Mouse (Mus musculus): ENCODE data around the gene Gpi1. TPM values are rescaled to one million over a fixed set of nuclear protein-coding genes. Genes with fewer than 3 reads are reported as not detected.

Gene Gpi1
- polyA plus RNA-seq, 1 experiment from 2014 or later: 294 TPM

- H3K36me3 ChIP-seq: peaks cover 45% of the 10 kb centered on the region
- H3K9me3 ChIP-seq: no peaks in the 10 kb centered on the region
- no peak within 1 kb of the TSS for H3K9ac ChIP-seq
- no peaks in the 10 kb centered on the region for H3K4me1 ChIP-seq
- no peaks in the 10 kb centered on the region for H3K27me3 ChIP-seq (replicated peaks)
- H3K4me3 ChIP-seq: no peak within 1 kb of the TSS
- H3K27ac ChIP-seq: no peak within 1 kb of the TSS
- H3K4me2 ChIP-seq (replicated peaks): no peak within 1 kb of the TSS
- 94% methylated on average over 7 of the region's 7 CpGs for WGBS
- no peak for ATAC-seq (ENCODE audit: low FRiP score, low read depth)
These were observed 20.6 kb upstream of the Gpi1 start, which contains the start of gene Gm6096 for GRCm38 (mm10) chr7:34250738-34251137. Gene Gm6096 (plus strand): TSS chr7:34251038.

- Histone ChIP-seq H3K9me3 (no peaks in the 10 kb centered on the region), H3K4me2 (replicated peaks) (no peak overlapping the region), H3K27ac (no peak overlapping the region), H3K36me3 (peaks cover 51% of the 10 kb centered on the region), H3K27me3 (replicated peaks) (no peaks in the 10 kb centered on the region), H3K4me3 (no peak overlapping the region), H3K4me1 (no peaks in the 10 kb centered on the region), H3K9ac (no peak overlapping the region)
- 88% methylated on average over 3 of the region's 3 CpGs for WGBS
- ATAC-seq (ENCODE audit: low FRiP score, low read depth): no peak
These were observed 16.8 kb upstream of the Gpi1 start for GRCm38 (mm10) chr7:34246870-34247499.

GRCm38 (mm10) chr7:34242176-34242575 lies 12.0 kb upstream of the Gpi1 start:
- Histone ChIP-seq H3K4me3 (no peak overlapping the region), H3K9me3 (no peaks in the 10 kb centered on the region), H3K4me1 (no peaks in the 10 kb centered on the region), H3K27ac (no peak overlapping the region), H3K36me3 (peaks cover 69% of the 10 kb centered on the region), H3K9ac (no peak overlapping the region), H3K27me3 (replicated peaks) (no peaks in the 10 kb centered on the region), H3K4me2 (replicated peaks) (no peak overlapping the region)
- 93% methylated on average over 11 of the region's 11 CpGs for WGBS
- ATAC-seq (ENCODE audit: low FRiP score, low read depth): no peak

- Histone ChIP-seq H3K27ac (no peak overlapping the region), H3K36me3 (peaks cover 54% of the 10 kb centered on the region), H3K9ac (no peak overlapping the region), H3K4me3 (no peak overlapping the region), H3K4me1 (peaks cover 13% of the 10 kb centered on the region; the same call in 1 of the 2 replicates), H3K4me2 (replicated peaks) (no peak overlapping the region), H3K9me3 (no peaks in the 10 kb centered on the region), H3K27me3 (replicated peaks) (no peaks in the 10 kb centered on the region)
- WGBS: 88% methylated on average over 5 of the region's 5 CpGs
- ATAC-seq (ENCODE audit: low FRiP score, low read depth): no peak
These were observed 8.0 kb upstream of the Gpi1 start for GRCm38 (mm10) chr7:34238086-34238485.

GRCm38 (mm10) chr7:34235602-34236001 lies 5.5 kb upstream of the Gpi1 start:
- ATAC-seq (ENCODE audit: low FRiP score, low read depth): no peak
- Histone ChIP-seq H3K9ac (no peak overlapping the region), H3K4me2 (replicated peaks) (no peak overlapping the region), H3K36me3 (peaks cover 42% of the 10 kb centered on the region), H3K9me3 (no peaks in the 10 kb centered on the region), H3K27ac (no peak overlapping the region), H3K27me3 (replicated peaks) (no peaks in the 10 kb centered on the region), H3K4me3 (no peak overlapping the region), H3K4me1 (peaks cover 14% of the 10 kb centered on the region; the same call in 1 of the 2 replicates)
- 80% methylated on average over 5 of the region's 5 CpGs for WGBS

- WGBS: 2% methylated on average over 17 of the region's 17 CpGs
- peak overlapping the region; percentile 42; the same call in 1 of the 2 replicates for H3K27ac ChIP-seq
- no peaks in the 10 kb centered on the region for H3K9me3 ChIP-seq
- H3K27me3 ChIP-seq (replicated peaks): no peaks in the 10 kb centered on the region
- ATAC-seq (ENCODE audit: low FRiP score, low read depth): peak; percentile 1; the same call in 1 of the 2 replicates
- H3K4me3 ChIP-seq: peak overlapping the region; percentile 39
- peaks cover 18% of the 10 kb centered on the region; the same call in 1 of the 2 replicates for H3K4me1 ChIP-seq
- H3K9ac ChIP-seq: peak overlapping the region; percentile 36
- peak overlapping the region; percentile 65 for H3K4me2 ChIP-seq (replicated peaks)
- H3K36me3 ChIP-seq: peaks cover 37% of the 10 kb centered on the region
These were observed 4.8 kb upstream of the Gpi1 start for GRCm38 (mm10) chr7:34234610-34235561.

GRCm38 (mm10) chr7:34233909-34234609 lies 3.9 kb upstream of the Gpi1 start:
- under 1% methylated on average over 46 of the region's 46 CpGs for WGBS
- Histone ChIP-seq H3K27me3 (replicated peaks) (no peaks in the 10 kb centered on the region), H3K36me3 (peaks cover 28% of the 10 kb centered on the region), H3K4me2 (replicated peaks) (peak overlapping the region; percentile 65), H3K4me1 (peaks cover 22% of the 10 kb centered on the region), H3K9ac (peak overlapping the region; percentile 48), H3K9me3 (no peaks in the 10 kb centered on the region), H3K4me3 (peak overlapping the region; percentile 39), H3K27ac (peak overlapping the region; percentile 50; the same call in 1 of the 2 replicates)
- ATAC-seq (ENCODE audit: low FRiP score, low read depth): peak; percentile 93

GRCm38 (mm10) chr7:34232785-34233725 lies 2.9 kb upstream of the Gpi1 start:
- 45% methylated on average over 7 of the region's 7 CpGs for WGBS
- Histone ChIP-seq H3K36me3 (peaks cover 19% of the 10 kb centered on the region), H3K4me1 (peaks cover 28% of the 10 kb centered on the region), H3K9me3 (no peaks in the 10 kb centered on the region), H3K4me3 (0 out of 2 replicates have a peak overlapping the region, but pooled peaks have one; percentile 39), H3K4me2 (replicated peaks) (peak overlapping the region; percentile 65), H3K27ac (peak overlapping the region; percentile 50; the same call in 1 of the 2 replicates), H3K27me3 (replicated peaks) (no peaks in the 10 kb centered on the region), H3K9ac (no peak overlapping the region; the same call in 1 of the 2 replicates)
- no peak; the same call in 1 of the 2 replicates for ATAC-seq (ENCODE audit: low FRiP score, low read depth)

- ATAC-seq (ENCODE audit: low FRiP score, low read depth): peak; percentile 7
- H3K27ac ChIP-seq: peak overlapping the region; percentile 12; the same call in 1 of the 2 replicates
- WGBS: 0% methylated on average over 19 of the region's 19 CpGs
These were observed 435 bp downstream of the Gpi1 start for GRCm38 (mm10) chr7:34229691-34230111.

GRCm38 (mm10) chr7:34229153-34229552 lies 983 bp downstream of the Gpi1 start:
- H3K36me3 ChIP-seq: peaks cover 27% of the 10 kb centered on the region
- H3K4me2 ChIP-seq (replicated peaks): peak overlapping the region; percentile 81
- peaks cover 30% of the 10 kb centered on the region for H3K4me1 ChIP-seq
- H3K4me3 ChIP-seq: peak overlapping the region; percentile 68
- H3K27me3 ChIP-seq (replicated peaks): no peaks in the 10 kb centered on the region
- no peaks in the 10 kb centered on the region for H3K9me3 ChIP-seq
- H3K27ac ChIP-seq: no peak overlapping the region
- ATAC-seq (ENCODE audit: low FRiP score, low read depth): no peak
- WGBS: 19% methylated on average over 5 of the region's 5 CpGs
- peak overlapping the region; percentile 72 for H3K9ac ChIP-seq

More at GRCm38 (mm10) chr7:34229691-34230111, 435 bp downstream of the Gpi1 start:
- H3K4me2 ChIP-seq (replicated peaks): peak overlapping the region; percentile 81
- H3K36me3 ChIP-seq: peaks cover 24% of the 10 kb centered on the region
- peak overlapping the region; percentile 68 for H3K4me3 ChIP-seq
- H3K9ac ChIP-seq: peak overlapping the region; percentile 72
- H3K9me3 ChIP-seq: no peaks in the 10 kb centered on the region
- H3K4me1 ChIP-seq: peaks cover 30% of the 10 kb centered on the region
- no peaks in the 10 kb centered on the region for H3K27me3 ChIP-seq (replicated peaks)

- Histone ChIP-seq H3K9ac (peak overlapping the region; percentile 72; the same call in 1 of the 2 replicates), H3K4me1 (peaks cover 27% of the 10 kb centered on the region), H3K9me3 (no peaks in the 10 kb centered on the region), H3K4me2 (replicated peaks) (peak overlapping the region; percentile 81), H3K4me3 (peak overlapping the region; percentile 68), H3K36me3 (peaks cover 32% of the 10 kb centered on the region), H3K27ac (no peak overlapping the region), H3K27me3 (replicated peaks) (no peaks in the 10 kb centered on the region)
- no peak for ATAC-seq (ENCODE audit: low FRiP score, low read depth)
- 68% methylated on average over 9 of the region's 9 CpGs for WGBS
These were observed 1.5 kb downstream of the Gpi1 start for GRCm38 (mm10) chr7:34228641-34229040.

Measured in neural tube, embryonic 12.5 days (tissue).